Mouse (Mus musculus) mouse trophoblast stem cell (cell line): Measurements from ENCODE around the gene Six1.
"Not testable (repeated sequence)": the region's sequence is repeated elsewhere in the genome, so short reads cannot be mapped to it uniquely, and the experiment has no call there.

Source experiments
- in situ Hi-C, 2 experiments: fragments of 300-500 bp; cut with MseI, MboI; formaldehyde crosslinking; loops; 2 replicates in 1 of 2; 3 replicates in 1 of 2; pipeline ENCODE4 v1.15.1; 2025

Six1 gene

GRCm38 (mm10) chr12:73053668-73054241 lies at the start of gene Six1:
Gene Six1 (minus strand): TSS chr12:73053887.
- in situ Hi-C loops = no loop called here

DNA sequence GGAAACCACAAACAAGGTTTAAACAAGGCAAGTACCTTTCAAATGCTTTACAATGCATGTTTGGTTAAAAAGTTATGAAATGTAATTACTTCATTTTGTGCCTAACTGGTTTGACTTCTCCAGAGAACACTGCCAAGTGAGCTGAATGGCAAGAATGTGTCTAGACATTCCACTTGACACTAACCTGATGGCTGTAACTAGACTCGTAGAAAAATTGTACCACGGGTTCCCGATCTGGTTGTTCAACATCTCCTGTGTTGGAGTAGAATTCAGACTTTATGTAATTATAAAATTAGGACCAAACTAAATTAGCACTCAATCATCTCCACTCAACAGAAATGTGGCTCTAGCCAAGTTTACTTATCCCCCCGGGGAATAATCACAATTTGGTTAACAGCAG lies 44.9 kb upstream of the Six1 start:
- in situ Hi-C loops = no loop called here

DNA sequence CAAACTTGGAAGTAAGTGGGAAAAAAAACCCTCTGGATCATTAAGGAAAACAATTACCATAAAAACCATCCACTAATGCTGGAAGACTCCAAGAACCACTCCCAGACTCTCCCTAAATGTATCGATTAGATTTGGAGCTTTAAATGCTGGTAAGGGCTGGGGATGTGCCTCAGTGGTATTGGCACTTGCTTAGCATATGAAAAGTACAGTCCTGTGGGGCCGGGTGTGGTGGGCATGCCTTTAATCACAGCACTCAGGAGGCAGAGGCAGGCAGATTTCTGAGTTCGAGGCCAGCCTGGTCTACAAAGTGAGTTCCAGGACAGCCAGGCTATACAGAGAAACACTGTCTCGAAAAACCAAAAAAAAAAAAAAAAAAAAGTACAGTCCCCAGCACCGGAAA lies 42.5 kb upstream of the Six1 start:
- in situ Hi-C loops = not testable (repeated sequence)

GRCm38 (mm10) chr12:73094605-73095004 lies 40.9 kb upstream of the Six1 start:
- in situ Hi-C loops = no loop called here

- in situ Hi-C loops = no loop called here
These were observed 40.5 kb upstream of the Six1 start for GRCm38 (mm10) chr12:73094189-73094588.

- in situ Hi-C loops = no loop called here
These were observed 37.1 kb upstream of the Six1 start for GRCm38 (mm10) chr12:73090672-73091335.

GRCm38 (mm10) chr12:73088911-73089310 lies 35.2 kb upstream of the Six1 start:
- in situ Hi-C loops = no loop called here

DNA sequence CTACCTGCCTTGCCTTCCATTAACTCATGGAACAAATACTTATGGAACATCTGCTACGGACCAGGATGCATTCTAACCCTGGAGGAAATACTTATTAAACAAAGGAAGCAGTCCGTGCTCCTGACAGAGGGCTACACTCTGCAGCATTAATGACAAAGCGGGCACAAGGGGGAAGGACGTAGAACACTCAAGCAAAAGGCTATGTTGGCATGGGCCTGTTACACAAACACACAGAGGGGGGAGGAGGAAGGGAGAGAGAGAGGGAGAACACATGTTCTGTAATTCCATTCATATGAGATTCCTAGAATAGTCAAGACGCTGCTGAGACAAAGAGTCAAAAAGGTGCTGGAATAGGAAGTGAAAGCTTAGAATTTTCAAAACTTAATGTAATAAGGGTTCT lies 34.8 kb upstream of the Six1 start:
- in situ Hi-C loops = no loop called here

GRCm38 (mm10) chr12:73087086-73087485 lies 33.4 kb upstream of the Six1 start:
- in situ Hi-C loops = no loop called here

- in situ Hi-C loops = no loop called here
These were observed 32.3 kb upstream of the Six1 start for GRCm38 (mm10) chr12:73085739-73086630.

DNA sequence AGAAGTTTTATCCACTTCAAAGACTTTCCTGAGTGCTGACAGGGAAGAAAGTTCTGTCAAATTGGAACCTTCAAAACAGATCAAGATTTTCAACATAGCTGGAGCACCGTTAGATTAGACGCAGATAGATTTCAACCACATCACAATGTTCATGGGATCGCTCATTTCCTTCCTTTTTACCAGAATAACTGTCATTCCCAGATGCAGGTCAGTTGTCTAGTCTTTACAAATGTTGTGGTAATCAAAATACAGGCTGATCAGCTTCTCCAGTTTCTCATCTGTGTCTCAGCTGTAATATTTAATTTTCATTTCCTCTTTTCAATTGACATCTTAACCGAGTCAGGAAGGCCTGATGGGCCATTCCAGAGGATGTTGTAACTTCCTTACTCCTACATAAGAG lies 30.1 kb upstream of the Six1 start:
- in situ Hi-C loops = no loop called here

- in situ Hi-C loops = not testable (repeated sequence)
These were observed 28.1 kb upstream of the Six1 start for GRCm38 (mm10) chr12:73081828-73082227.

DNA sequence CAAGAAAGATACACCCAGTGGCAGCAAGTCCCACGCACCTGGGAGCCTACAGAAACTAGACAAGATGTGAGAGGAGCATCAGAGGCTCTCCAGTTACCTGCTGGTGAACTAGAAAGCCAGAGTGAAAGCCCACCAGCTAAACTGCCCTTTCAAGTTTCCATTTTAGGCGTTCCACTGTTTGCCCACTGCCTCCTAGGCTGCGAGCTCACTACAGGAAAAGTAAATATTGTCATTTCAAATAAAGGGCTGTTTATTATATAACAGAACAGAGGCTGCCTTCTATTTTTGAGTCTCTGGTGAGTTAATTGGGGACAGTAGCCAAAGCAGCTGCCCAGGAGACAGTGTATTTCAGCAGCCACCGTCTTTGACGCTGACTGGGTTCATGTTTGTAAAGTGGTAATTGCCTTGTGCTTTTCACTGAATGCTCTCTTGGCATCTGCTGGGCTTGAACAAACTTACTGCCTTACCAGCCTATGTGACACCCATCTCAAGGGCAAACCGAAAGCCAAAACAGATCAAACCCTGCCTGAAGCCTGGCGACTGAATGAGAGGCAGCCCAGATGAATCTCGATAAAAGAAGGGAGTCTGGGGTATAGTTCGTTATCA lies 7.2 kb upstream of the Six1 start:
- in situ Hi-C loops = no loop called here

- in situ Hi-C loops = no loop called here
These were observed 3.8 kb upstream of the Six1 start for GRCm38 (mm10) chr12:73057492-73057891.

DNA sequence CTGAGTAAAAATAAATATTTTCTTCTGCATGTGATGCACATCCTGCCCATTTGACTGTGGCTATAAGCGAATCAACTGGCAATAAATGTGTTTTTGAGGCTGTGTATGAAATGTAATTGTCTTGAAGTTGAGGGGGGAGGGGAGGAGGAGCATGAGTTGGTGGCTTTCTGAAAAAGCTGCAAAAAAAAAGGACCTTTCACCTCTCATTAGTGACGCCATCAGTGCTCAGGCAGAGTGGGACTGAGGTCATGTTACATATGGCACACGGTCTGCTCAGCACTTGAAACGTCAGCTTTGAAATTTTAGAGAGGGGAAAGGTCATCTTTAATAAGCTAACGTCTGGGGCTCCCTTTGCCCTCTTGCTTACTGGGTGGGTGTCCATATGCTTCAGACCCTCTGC lies 1.8 kb upstream of the Six1 start:
- in situ Hi-C loops = no loop called here

GRCm38 (mm10) chr12:73054576-73055185 lies 994 bp upstream of the Six1 start:
- in situ Hi-C loops = no loop called here

GRCm38 (mm10) chr12:73052651-73053591 lies 766 bp downstream of the Six1 start:
- in situ Hi-C loops = no loop called here

DNA sequence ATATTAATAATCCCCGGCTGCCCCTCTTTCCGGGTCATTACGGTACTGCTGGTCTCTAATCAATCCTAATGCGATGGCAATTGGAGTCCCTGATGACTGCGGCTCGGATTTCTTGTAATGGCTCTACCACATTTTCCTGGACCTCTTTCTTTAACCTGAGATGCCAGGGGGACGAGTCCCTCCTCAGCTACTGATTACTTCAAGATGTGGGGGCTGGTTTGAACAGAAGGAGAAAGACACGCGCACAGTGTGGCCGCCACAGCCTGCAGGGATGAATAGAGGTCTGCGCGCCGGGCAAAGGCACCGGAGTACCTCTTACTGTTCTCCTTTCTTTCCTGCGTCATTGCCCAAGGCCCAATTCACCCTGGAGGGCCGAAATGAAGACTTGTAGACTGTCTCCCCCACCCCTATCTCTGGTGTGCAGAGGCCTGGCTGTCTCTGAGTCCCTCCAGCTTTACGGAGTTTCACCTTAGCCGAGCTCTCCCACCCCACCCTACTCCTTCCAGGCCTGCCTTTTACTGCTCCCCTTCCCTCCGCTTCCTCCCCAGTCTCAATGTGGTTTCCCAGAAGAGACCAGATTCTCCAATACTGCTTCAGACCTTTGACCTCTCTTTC lies 1.5 kb downstream of the Six1 start:
- in situ Hi-C loops = no loop called here

GRCm38 (mm10) chr12:73050811-73051580 lies 2.7 kb downstream of the Six1 start:
- in situ Hi-C loops = no loop called here

DNA sequence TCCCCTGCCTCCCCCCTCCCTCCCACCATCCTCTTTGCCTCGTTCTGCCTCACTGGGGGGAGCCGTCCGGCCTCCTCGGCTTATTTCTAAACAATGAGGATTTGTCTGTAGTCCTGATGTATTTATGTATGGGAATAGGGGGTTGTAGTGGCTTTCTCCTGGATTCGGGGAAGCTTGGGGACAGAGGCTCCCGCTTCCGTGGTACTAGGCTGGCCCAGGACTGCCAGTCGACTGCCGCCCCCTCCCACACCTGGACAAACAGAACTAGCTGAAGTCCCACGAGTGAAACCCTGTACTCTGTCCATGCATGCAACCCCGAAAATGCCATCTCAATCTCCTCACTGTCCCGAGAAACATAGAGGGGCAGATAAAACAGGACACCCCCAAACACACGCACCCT lies 3.4 kb downstream of the Six1 start:
- in situ Hi-C loops = no loop called here
